Mouse (Mus musculus): ENCODE results near the gene Hist1h2ac.
A peak's percentile ranks its signal among the peaks of the same experiment; 100 is the strongest.
"Not testable (repeated sequence)": the region's sequence is repeated elsewhere in the genome, so short reads cannot be mapped to it uniquely, and the experiment has no call there.

Hist1h2ac gene

GRCm38 (mm10) chr13:23698996-23699395 is 15.2 kb upstream of the Hist1h2ac start:
- DNase-seq = no peak

GRCm38 (mm10) chr13:23698300-23698693 is 14.5 kb upstream of the Hist1h2ac start, which contains the start of gene Hist1h4c:
TSS of gene Hist1h4c (minus strand) at chr13:23698454.
- peak; percentile 100 for DNase-seq

- peak; percentile 66 for DNase-seq
Observed at GRCm38 (mm10) chr13:23697491-23698299, 13.9 kb upstream of the Hist1h2ac start.

GRCm38 (mm10) chr13:23696061-23696474 is 12.3 kb upstream of the Hist1h2ac start:
- DNase-seq = no peak

GRCm38 (mm10) chr13:23695514-23695913 is 11.8 kb upstream of the Hist1h2ac start, which contains the start of gene Hist1h1t:
TSS of gene Hist1h1t (plus strand) at chr13:23695814.
- DNase-seq = no peak

GRCm38 (mm10) chr13:23694956-23695355 is 11.2 kb upstream of the Hist1h2ac start:
- no peak for DNase-seq

- no peak for DNase-seq
Observed at GRCm38 (mm10) chr13:23693856-23694440, 10.2 kb upstream of the Hist1h2ac start.

- no peak for DNase-seq
Observed at GRCm38 (mm10) chr13:23689459-23689858, 5.7 kb upstream of the Hist1h2ac start.

- no peak for DNase-seq
Observed at GRCm38 (mm10) chr13:23688956-23689355, 5.2 kb upstream of the Hist1h2ac start.

- no peak for DNase-seq
Observed at GRCm38 (mm10) chr13:23687907-23688306, 4.2 kb upstream of the Hist1h2ac start.

- no peak for DNase-seq
Observed at GRCm38 (mm10) chr13:23687181-23687580, 3.4 kb upstream of the Hist1h2ac start.

GRCm38 (mm10) chr13:23685966-23686365 is 2.2 kb upstream of the Hist1h2ac start:
- no peak for DNase-seq

GRCm38 (mm10) chr13:23685121-23685861 is 1.5 kb upstream of the Hist1h2ac start:
- DNase-seq = no peak

GRCm38 (mm10) chr13:23684295-23684945 is 672 bp upstream of the Hist1h2ac start:
- peak; percentile 67 for DNase-seq

GRCm38 (mm10) chr13:23682947-23683754 is 597 bp downstream of the Hist1h2ac start:
- not testable (repeated sequence) for DNase-seq

- DNase-seq = no peak
Observed at GRCm38 (mm10) chr13:23682623-23682946, 1.2 kb downstream of the Hist1h2ac start.

- no peak for DNase-seq
Observed at GRCm38 (mm10) chr13:23681990-23682582, 1.7 kb downstream of the Hist1h2ac start.

- DNase-seq = no peak
Observed at GRCm38 (mm10) chr13:23662536-23662935, 21.2 kb downstream of the Hist1h2ac start.

GRCm38 (mm10) chr13:23659636-23660366 is 23.9 kb downstream of the Hist1h2ac start:
- DNase-seq = no peak
